Mouse (Mus musculus) heart, postnatal 14 days (tissue): ENCODE data around the gene Pofut1. TPM values are rescaled to one million over a fixed set of nuclear protein-coding genes. Genes with fewer than 3 reads are reported as not detected.
"Not testable (repeated sequence)": the region's sequence is repeated elsewhere in the genome, so short reads cannot be mapped to it uniquely, and the experiment has no call there.

Experiments
- DNase-seq, 2 experiments: peaks; one replicate each; pipeline ENCODE4 v3.0.0; 2021 to 2022
- intact Hi-C: fragments of 180-260 bp; cut with DNase I; formaldehyde crosslinking; loops from one replicate; pipeline ENCODE4 v1.15.1; 2025
- total RNA-seq, 2 experiments: library from RNA; stranded (reverse); gene quantifications; 2 replicates each; pipeline ENCODE4 v1.2.3; 2021

Gene Pofut1
- total RNA-seq, 2 experiments from 2014 or later, result 15.8 to 16.7 TPM

- intact Hi-C loops, DNase-seq: not testable (repeated sequence)
Observed at GRCm38 (mm10) chr2:153276846-153277245, 35.5 kb downstream of the Pofut1 start.

GRCm38 (mm10) chr2:153278357-153278756, 37.0 kb downstream of the Pofut1 start:
- no peak for DNase-seq

GRCm38 (mm10) chr2:153283919-153284318, 42.6 kb downstream of the Pofut1 start:
- DNase-seq, result no peak
- intact Hi-C loops, result no loop called here

More at GRCm38 (mm10) chr2:153278357-153278756, 37.0 kb downstream of the Pofut1 start:
- intact Hi-C loops, result no loop called here

- intact Hi-C loops, result no loop called here
- no peak for DNase-seq
Observed at GRCm38 (mm10) chr2:153286524-153286923, 45.2 kb downstream of the Pofut1 start.

GRCm38 (mm10) chr2:153287835-153288234, 46.5 kb downstream of the Pofut1 start:
- DNase-seq, result no peak
- intact Hi-C loops, result no loop called here

- intact Hi-C loops, result loop anchor here (2.0 kb wide), 1 partner anchor 54 kb away; the partner anchor contains the start of gene Asxl1
- peak; percentile 86 to 91 for DNase-seq
Observed at GRCm38 (mm10) chr2:153290938-153291928, 49.9 kb downstream of the Pofut1 start, which contains the start of gene Kif3b. Kif3b (plus strand) TSS chr2:153291413.

- DNase-seq, result no peak
- intact Hi-C loops, result no loop called here
Observed at GRCm38 (mm10) chr2:153292305-153292861, 51.0 kb downstream of the Pofut1 start.

GRCm38 (mm10) chr2:153295196-153295595, 53.9 kb downstream of the Pofut1 start:
- no peak for DNase-seq
- intact Hi-C loops, result no loop called here

GRCm38 (mm10) chr2:153297771-153298170, 56.4 kb downstream of the Pofut1 start:
- DNase-seq, result no peak
- intact Hi-C loops, result no loop called here

GRCm38 (mm10) chr2:153298460-153298859, 57.1 kb downstream of the Pofut1 start:
- intact Hi-C loops, result no loop called here
- peak; percentile 13 to 16 for DNase-seq

GRCm38 (mm10) chr2:153298863-153299262, 57.5 kb downstream of the Pofut1 start:
- DNase-seq, result peak; percentile 12 to 32
- intact Hi-C loops, result no loop called here

- no peak for DNase-seq
- intact Hi-C loops, result loop anchor here (10.0 kb wide), 1 partner anchor 284 kb away; no protein-coding TSS in a partner anchor
Observed at GRCm38 (mm10) chr2:153301123-153301522, 59.8 kb downstream of the Pofut1 start.

GRCm38 (mm10) chr2:153305240-153305639, 63.9 kb downstream of the Pofut1 start:
- DNase-seq, result no peak
- intact Hi-C loops, result loop anchor here (5.0 to 10.0 kb wide), 2 partner anchors 92 to 280 kb away; no protein-coding TSS in a partner anchor

- DNase-seq, result no peak
- intact Hi-C loops, result loop anchor here (5.0 to 10.0 kb wide), 2 partner anchors 89 to 276 kb away; no protein-coding TSS in a partner anchor
Observed at GRCm38 (mm10) chr2:153308586-153308985, 67.3 kb downstream of the Pofut1 start.

GRCm38 (mm10) chr2:153309106-153309505, 67.8 kb downstream of the Pofut1 start:
- intact Hi-C loops, result loop anchor here (5.0 to 10.0 kb wide), 2 partner anchors 88 to 276 kb away; no protein-coding TSS in a partner anchor
- no peak for DNase-seq

GRCm38 (mm10) chr2:153310228-153310627, 68.9 kb downstream of the Pofut1 start:
- DNase-seq, result no peak
- intact Hi-C loops, result no loop called here

- no peak for DNase-seq
- intact Hi-C loops, result no loop called here
Observed at GRCm38 (mm10) chr2:153312884-153313283, 71.6 kb downstream of the Pofut1 start.

GRCm38 (mm10) chr2:153318408-153318807, 77.1 kb downstream of the Pofut1 start:
- no peak for DNase-seq
- intact Hi-C loops, result no loop called here

- DNase-seq, result peak in 1 of 2 experiments; percentile 14
- intact Hi-C loops, result no loop called here
Observed at GRCm38 (mm10) chr2:153319036-153319643, 77.8 kb downstream of the Pofut1 start.
